Comparison of ENCODE assay signal across 8 mouse cellular contexts in genomic region chr12:109493381-109493780, GRCm38 (mm10). TPM values are rescaled to one million over a fixed set of nuclear protein-coding genes. Genes with fewer than 3 reads are reported as not detected.
"Had no signal": no experiment of that assay in that cellular context is flagged by ENCODE, and none has a peak within 500 bp of the region (broad histone marks: within the 10 kb centered on the region; RNA-seq: fewer than 3 reads in every experiment).

No protein-coding gene starts in this region.

- DNase-seq: lung, adult 18-20 months; right cerebral cortex, postnatal 4 days; spleen, adult 18-20 months; thymus, adult 18-20 months; thymus, postnatal 14 days had no signal

RNA-seq across cellular contexts. Expression of gene Dlk1, which starts 40.8 kb away (rescaled TPM):
- total RNA-seq: liver, adult 2 months; megakaryocyte-erythroid progenitor cell, adult 5-6 weeks; neutrophil, adult 5-6 weeks had no signal
